In genomic region chr9:101280211-101280610, GRCm38 (mm10) we compare ENCODE assay signal across 23 mouse cellular contexts. TPM values are rescaled to one million over a fixed set of nuclear protein-coding genes. Genes with fewer than 3 reads are reported as not detected.
DNase-seq lines count a peak whose midpoint lies in the region; ATAC-seq and TF ChIP-seq lines count a peak whose summit lies in the region.
"Had no signal": no experiment of that assay in that cellular context is flagged by ENCODE, and none has a peak within 500 bp of the region (broad histone marks: within the 10 kb centered on the region; RNA-seq: fewer than 3 reads in every experiment).

No protein-coding gene starts in this region.

- TF ChIP-seq EP300 in liver, postnatal 0 days (IDR thresholded peaks at IDR 0.05; ENCODE audit: low read depth): no peak

- H3K27ac ChIP-seq in hindbrain, embryonic 10.5 days: no peak overlapping the region
- H3K27ac ChIP-seq in hindbrain, embryonic 14.5 days: no peak overlapping the region
- H3K27ac ChIP-seq in liver, postnatal 0 days (ENCODE audit: low read depth): no peak overlapping the region
- H3K27ac ChIP-seq in liver, embryonic 12.5 days: no peak overlapping the region
- H3K27ac ChIP-seq: forebrain, embryonic 10.5 days; forebrain, embryonic 13.5 days; heart, embryonic 15.5 days; hindbrain, embryonic 15.5 days had no signal

- no peak for ATAC-seq in hindbrain, embryonic 14.5 days (ENCODE audit: low FRiP score)
- no peak for ATAC-seq in liver, postnatal 0 days
- no peak for ATAC-seq in liver, embryonic 12.5 days
- ATAC-seq: activated CD4-positive, CD25-positive, alpha-beta regulatory T cell, adult 4 months; forebrain, embryonic 13.5 days; forebrain, embryonic 16.5 days had no signal

- no peak overlapping the region for H3K9ac ChIP-seq in hindbrain, embryonic 14.5 days
- H3K9ac ChIP-seq in liver, postnatal 0 days (replicated peaks): no peak overlapping the region
- no peak overlapping the region for H3K9ac ChIP-seq in liver, embryonic 12.5 days
- H3K9ac ChIP-seq: forebrain, embryonic 13.5 days; heart, embryonic 15.5 days; hindbrain, embryonic 15.5 days had no signal

- no peaks in the 10 kb centered on the region for H3K36me3 ChIP-seq in hindbrain, embryonic 10.5 days
- H3K36me3 ChIP-seq in hindbrain, embryonic 14.5 days (replicated peaks; ENCODE audit: control insufficient read depth, insufficient read depth): no peaks in the 10 kb centered on the region
- no peaks in the 10 kb centered on the region for H3K36me3 ChIP-seq in liver, postnatal 0 days (replicated peaks; ENCODE audit: insufficient read depth, low read length)
- no peaks in the 10 kb centered on the region for H3K36me3 ChIP-seq in liver, embryonic 12.5 days
- H3K36me3 ChIP-seq: forebrain, embryonic 10.5 days; heart, embryonic 15.5 days; hindbrain, embryonic 15.5 days had no signal

- no peak overlapping the region for H3K4me3 ChIP-seq in hindbrain, embryonic 10.5 days
- no peak overlapping the region for H3K4me3 ChIP-seq in hindbrain, embryonic 14.5 days (replicated peaks; ENCODE audit: low read length)
- no peak overlapping the region for H3K4me3 ChIP-seq in liver, postnatal 0 days (ENCODE audit: low read depth, low read length)
- no peak overlapping the region for H3K4me3 ChIP-seq in liver, embryonic 12.5 days
- H3K4me3 ChIP-seq: forebrain, embryonic 10.5 days; forebrain, embryonic 13.5 days; heart, embryonic 15.5 days; hindbrain, embryonic 15.5 days had no signal

- no peak for TF ChIP-seq CTCF in liver, postnatal 0 days (IDR thresholded peaks at IDR 0.05; ENCODE audit: low read depth)

- 0 out of 2 replicates have a peak, but pooled peaks cover 8% of the 10 kb centered on the region for H3K4me1 ChIP-seq in hindbrain, embryonic 10.5 days (replicated peaks)
- H3K4me1 ChIP-seq in hindbrain, embryonic 14.5 days (replicated peaks; ENCODE audit: control insufficient read depth, insufficient read depth, low read length): no peaks in the 10 kb centered on the region
- no peaks in the 10 kb centered on the region for H3K4me1 ChIP-seq in liver, postnatal 0 days (ENCODE audit: insufficient read depth)
- no peaks in the 10 kb centered on the region for H3K4me1 ChIP-seq in liver, embryonic 12.5 days
- H3K4me1 ChIP-seq: forebrain, embryonic 10.5 days; hindbrain, embryonic 15.5 days had no signal

- DNase-seq in embryo, embryonic 10 days (ENCODE audit: low spot score): peak; percentile 53
- DNase-seq in embryo, embryonic 9.5 days (ENCODE audit: extremely low spot score): no peak
- peak; percentile 35 for DNase-seq in hindbrain, embryonic 10.5 days (ENCODE audit: low spot score)
- no peak for DNase-seq in hindbrain, embryonic 14.5 days (ENCODE audit: low spot score)
- peak; percentile 52 for DNase-seq in kidney, adult 9 months
- no peak for DNase-seq in kidney, adult 11 months
- peak; percentile 12 for DNase-seq in liver, postnatal 0 days
- DNase-seq: adrenal gland, adult 8-10 months; adrenal gland, postnatal 25 days; cerebellum, adult 11-12 months; cerebellum, adult 8-10 months; cerebellum, postnatal 36 days; gastrocnemius, postnatal 10 days; gastrocnemius, postnatal 36 days; heart, postnatal 36 days had no signal

- H3K4me2 ChIP-seq in hindbrain, embryonic 14.5 days (replicated peaks): no peak overlapping the region
- no peak overlapping the region for H3K4me2 ChIP-seq in liver, postnatal 0 days (ENCODE audit: low read depth, low read length)
- H3K4me2 ChIP-seq in liver, embryonic 12.5 days: no peak overlapping the region
- H3K4me2 ChIP-seq: forebrain, embryonic 13.5 days; heart, embryonic 11.5 days; heart, embryonic 15.5 days; hindbrain, embryonic 15.5 days had no signal

- WGBS in hindbrain, embryonic 10.5 days: 58% methylated on average over 10 of the region's 10 CpGs
- WGBS in hindbrain, embryonic 14.5 days: 67% methylated on average over 10 of the region's 10 CpGs
- 60% methylated on average over 10 of the region's 10 CpGs for WGBS in liver, postnatal 0 days (ENCODE audit: insufficient replicate concordance)
- WGBS in liver, embryonic 12.5 days (ENCODE audit: insufficient replicate concordance): 70% methylated on average over 10 of the region's 10 CpGs

- no peaks in the 10 kb centered on the region for H3K27me3 ChIP-seq in hindbrain, embryonic 10.5 days (ENCODE audit: insufficient read depth, poor library complexity, severe bottlenecking)
- no peaks in the 10 kb centered on the region for H3K27me3 ChIP-seq in hindbrain, embryonic 14.5 days (ENCODE audit: control insufficient read depth, insufficient read depth, low read length)
- no peaks in the 10 kb centered on the region for H3K27me3 ChIP-seq in liver, postnatal 0 days (ENCODE audit: insufficient read depth, low read length)
- no peaks in the 10 kb centered on the region for H3K27me3 ChIP-seq in liver, embryonic 12.5 days (replicated peaks)
- H3K27me3 ChIP-seq: forebrain, embryonic 13.5 days; heart, embryonic 15.5 days; hindbrain, embryonic 15.5 days had no signal

- H3K9me3 ChIP-seq in hindbrain, embryonic 10.5 days: no peaks in the 10 kb centered on the region
- H3K9me3 ChIP-seq in hindbrain, embryonic 14.5 days (ENCODE audit: control insufficient read depth, low read length): no peaks in the 10 kb centered on the region
- H3K9me3 ChIP-seq in liver, postnatal 0 days (ENCODE audit: low read length): no peaks in the 10 kb centered on the region
- no peaks in the 10 kb centered on the region for H3K9me3 ChIP-seq in liver, embryonic 12.5 days (replicated peaks)
- H3K9me3 ChIP-seq: forebrain, embryonic 10.5 days; forebrain, embryonic 13.5 days; heart, embryonic 15.5 days; hindbrain, embryonic 15.5 days had no signal

RNA-seq across cellular contexts. Expression of gene Ppp2r3a, which starts 28.6 kb away (rescaled TPM):
- polyA plus RNA-seq in hindbrain, embryonic 10.5 days (2016; fragmentation: Nextera tagmentation; extraction: Ambion mirVana): 9.0 and 9.5 TPM in 2 replicates
- 30.2 and 33.9 TPM in 2 replicates for polyA plus RNA-seq in hindbrain, embryonic 14.5 days (2014; fragmentation: Nextera tagmentation; extraction: Ambion mirVana)
- 2.4 and 2.6 TPM in 2 replicates for polyA plus RNA-seq in liver, postnatal 0 days (2015; fragmentation: Nextera tagmentation; extraction: Ambion mirVana)
- 3.6 and 4.0 TPM in 2 replicates for polyA plus RNA-seq in liver, embryonic 12.5 days (2016; fragmentation: Nextera tagmentation; extraction: Ambion mirVana)

Comparison
In these comparisons a context has a peak if more than half of its experiments do, and no peak if none do; other contexts are left out.
1. DNase-seq: peak in embryo, embryonic 10 days (single experiment), hindbrain, embryonic 10.5 days (single experiment), kidney, adult 9 months (single experiment) and liver, postnatal 0 days (single experiment); none in embryo, embryonic 9.5 days (single experiment), hindbrain, embryonic 14.5 days (single experiment) and kidney, adult 11 months (single experiment).